Mouse (Mus musculus) left cerebral cortex, postnatal 25 days (tissue): ENCODE data around the gene Itpk1. TPM values are rescaled to one million over a fixed set of nuclear protein-coding genes. Genes with fewer than 3 reads are reported as not detected.
A peak's percentile ranks its signal among the peaks of the same experiment; 100 is the strongest.
"Not testable (repeated sequence)": the region's sequence is repeated elsewhere in the genome, so short reads cannot be mapped to it uniquely, and the experiment has no call there.

Source experiments
- DNase-seq, 2 experiments: peaks; one replicate each; pipeline ENCODE4 v3.0.0; 2022; ENCODE audit warnings: low spot score in 2 of 2, mixed read lengths in 1 of 2
- intact Hi-C: fragments of 180-260 bp; cut with DNase I; formaldehyde crosslinking; loops from one replicate; pipeline ENCODE4 v1.15.1; 2025
- total RNA-seq, 2 experiments: library from RNA; stranded (reverse); gene quantifications; 2 replicates each; pipeline ENCODE4 v1.2.3; 2021

Itpk1 gene
- total RNA-seq, 2 experiments from 2014 or later, result 63.9 to 70.2 TPM

DNA sequence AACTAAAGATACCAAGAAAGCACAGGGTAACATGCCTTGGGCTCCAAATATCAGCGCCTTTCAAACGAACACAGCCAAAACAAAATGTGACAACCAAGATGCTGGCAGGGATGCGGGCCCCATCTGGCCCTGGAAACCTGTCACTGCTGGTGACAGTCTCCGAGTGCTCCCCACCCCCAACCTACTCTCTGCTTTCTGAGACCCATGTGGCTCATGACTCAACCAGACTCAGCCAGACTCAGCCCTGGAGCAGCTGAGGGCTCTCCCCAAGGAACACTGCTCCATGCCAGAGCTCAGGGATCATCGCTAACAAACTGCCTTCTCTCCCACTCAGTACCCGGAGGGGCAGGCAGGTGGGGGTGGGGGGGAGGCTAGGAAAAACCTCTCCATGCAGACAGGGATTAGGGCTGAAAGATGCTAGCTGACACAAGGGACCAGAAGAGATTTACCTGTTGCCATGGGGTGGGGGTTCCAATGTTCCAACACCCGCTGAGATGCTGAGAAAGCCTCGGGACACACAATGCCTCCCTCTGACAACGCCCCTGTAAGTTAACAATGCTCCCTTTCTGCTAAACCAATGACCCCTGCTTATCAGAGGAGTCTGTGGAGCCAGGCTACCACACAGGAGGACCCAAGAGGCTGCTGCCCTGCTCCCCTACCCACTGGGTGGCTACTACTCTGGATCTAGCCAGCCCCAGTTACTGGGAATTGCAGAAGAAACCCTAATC is 64.1 kb downstream of the Itpk1 start:
- DNase-seq, result peak; percentile 56 to 74
- intact Hi-C loops, result no loop called here

DNA sequence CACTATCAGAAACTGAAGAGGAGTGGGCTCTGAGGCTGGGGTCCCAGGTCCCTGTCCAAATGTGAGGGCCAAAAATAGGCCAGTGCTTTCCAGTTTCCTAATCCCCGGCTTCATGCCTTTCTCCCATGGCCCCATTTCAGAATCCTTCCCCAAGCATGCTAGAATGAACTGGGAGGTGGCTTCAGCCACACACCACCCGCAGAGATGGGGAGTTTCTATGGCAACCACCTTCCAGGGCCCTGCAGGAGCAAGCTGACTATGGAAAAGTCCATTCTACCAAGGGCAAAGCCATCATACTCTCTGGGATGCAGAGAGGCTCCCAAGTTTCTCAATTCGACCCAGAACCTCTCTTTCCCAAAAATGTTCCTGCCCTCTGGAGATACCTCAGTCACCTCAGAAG is 65.9 kb downstream of the Itpk1 start:
- intact Hi-C loops, result no loop called here
- no peak for DNase-seq

DNA sequence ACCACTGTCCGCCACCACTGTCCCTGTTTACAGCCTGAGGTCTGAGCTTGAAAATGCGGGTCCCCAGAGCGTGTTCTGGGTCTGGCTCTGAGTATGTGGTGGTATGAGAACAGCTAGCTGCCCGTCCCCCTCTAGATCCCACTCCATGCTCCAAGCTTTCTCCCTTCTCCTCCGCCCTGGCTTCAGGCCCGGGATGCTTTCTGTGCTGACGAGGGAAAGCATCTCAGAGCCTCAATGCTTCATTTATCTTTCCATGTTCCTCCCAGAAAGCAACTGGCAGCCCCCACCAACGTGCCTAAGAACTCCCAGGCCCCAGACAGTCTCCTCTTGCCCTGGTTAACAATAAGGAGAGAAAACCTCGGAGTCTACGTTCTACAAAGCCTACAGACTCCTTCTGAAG is 67.5 kb downstream of the Itpk1 start:
- DNase-seq, result peak in 1 of 2 experiments; percentile 69
- intact Hi-C loops, result no loop called here

DNA sequence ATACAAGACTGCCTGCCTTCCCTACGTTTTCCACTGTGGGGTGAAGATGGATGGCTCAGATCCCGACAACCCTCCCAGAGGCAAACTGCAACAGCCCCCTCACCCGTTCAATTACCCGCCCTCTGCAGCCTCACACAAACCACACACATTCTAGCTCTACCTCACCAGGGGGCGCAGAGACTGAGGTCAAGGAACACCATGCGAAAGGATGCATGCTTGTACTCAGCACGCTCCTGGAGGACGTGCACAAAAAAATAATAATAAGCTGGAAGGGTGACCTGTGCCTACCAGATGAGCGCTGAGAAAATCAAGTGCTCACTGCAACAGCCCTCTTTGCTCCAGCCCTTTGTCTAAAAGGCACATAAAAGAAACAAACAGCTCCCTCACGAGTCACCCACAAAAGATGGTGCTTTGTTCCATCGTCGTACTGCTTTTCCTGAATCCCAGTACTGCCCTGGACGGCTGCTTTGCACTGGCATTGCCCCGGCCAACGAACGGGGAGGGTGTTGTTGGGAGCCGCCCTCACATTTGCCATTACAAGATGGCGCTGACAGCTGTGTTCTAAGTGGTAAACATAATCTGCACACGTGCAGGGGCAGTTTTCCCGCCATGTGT is 70.2 kb downstream of the Itpk1 start:
- intact Hi-C loops, result no loop called here
- no peak for DNase-seq

DNA sequence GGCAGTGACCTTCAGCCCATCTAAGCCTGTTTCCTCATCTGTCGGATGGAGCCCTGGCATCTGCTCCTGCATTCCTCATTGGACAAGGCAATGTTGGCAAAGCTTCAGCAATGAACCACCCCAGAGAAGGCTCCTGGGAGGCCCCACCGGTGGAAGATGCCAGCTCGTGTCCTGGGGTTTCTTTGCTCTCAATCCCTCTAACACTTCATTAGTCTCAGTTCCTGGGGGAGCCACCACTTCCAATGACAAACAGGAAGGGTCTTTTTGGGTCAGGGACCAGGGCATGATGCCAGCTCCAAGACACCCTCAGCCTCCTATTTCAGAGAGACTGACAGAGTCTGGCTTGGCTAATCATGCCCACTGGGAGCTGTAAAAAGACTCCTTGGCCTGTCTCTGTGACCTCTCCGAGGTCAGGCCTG is 71.6 kb downstream of the Itpk1 start:
- intact Hi-C loops, result no loop called here

DNA sequence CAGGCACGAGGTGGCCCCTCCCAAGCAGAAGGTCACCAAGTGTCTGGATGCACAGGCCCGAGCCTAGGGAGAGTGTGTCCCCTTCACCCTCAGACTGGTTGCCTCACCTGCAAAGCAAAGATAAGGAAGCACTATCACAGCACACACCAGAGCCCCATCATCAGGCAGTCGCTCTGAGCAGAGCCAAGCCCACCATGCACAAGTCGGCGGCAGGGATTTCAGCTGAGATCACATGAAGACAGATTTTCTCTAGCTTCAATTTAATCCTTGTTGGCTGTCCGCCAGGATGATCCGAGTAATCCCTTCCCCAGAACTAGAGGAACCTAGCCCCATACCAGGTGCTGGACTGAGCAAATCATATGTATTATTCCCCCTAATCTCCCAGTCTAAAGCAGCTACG is 73.0 kb downstream of the Itpk1 start:
- DNase-seq, result no peak
- intact Hi-C loops, result no loop called here

More for the DNA sequence above, 71.6 kb downstream of the Itpk1 start:
- DNase-seq, result no peak

DNA sequence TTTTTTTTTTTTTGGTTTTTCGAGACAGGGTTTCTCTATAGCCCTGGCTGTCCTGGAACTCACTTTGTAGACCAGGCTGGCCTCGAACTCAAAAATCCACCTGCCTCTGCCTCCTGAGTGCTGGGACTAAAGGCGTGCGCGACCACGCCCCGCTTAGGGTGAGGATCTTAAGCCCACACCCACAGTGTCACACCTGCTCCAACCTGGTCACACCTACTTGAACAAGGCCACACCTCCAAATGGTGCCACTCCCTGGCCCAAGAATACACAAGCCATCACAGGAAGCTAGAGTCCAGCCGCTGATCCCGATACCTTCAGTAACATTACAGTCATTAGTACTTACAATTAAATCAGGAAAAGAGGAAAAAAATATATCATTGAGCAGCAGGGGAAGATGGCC is 74.3 kb downstream of the Itpk1 start:
- intact Hi-C loops, result not testable (repeated sequence)

DNA sequence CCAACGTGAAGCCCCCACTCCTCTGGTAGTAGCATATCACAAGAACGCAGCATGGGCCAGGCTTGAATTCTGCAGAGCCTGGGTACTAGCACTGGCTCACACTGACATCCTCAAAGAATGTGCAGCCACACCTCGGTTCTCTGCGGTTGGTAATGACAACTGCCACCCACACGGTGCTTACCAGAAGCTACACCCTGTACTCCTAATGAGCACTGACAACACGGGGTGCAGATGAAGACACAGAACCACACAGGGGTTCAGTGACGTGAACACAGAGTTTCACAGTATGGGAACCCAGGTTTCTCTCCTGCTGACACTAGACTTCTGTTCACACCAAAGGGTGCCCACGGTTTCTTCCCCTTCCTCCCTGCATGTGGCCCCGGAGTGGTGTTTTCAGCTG is 76.5 kb downstream of the Itpk1 start:
- intact Hi-C loops, result no loop called here
- no peak for DNase-seq

More for the DNA sequence above, 74.3 kb downstream of the Itpk1 start:
- DNase-seq, result not testable (repeated sequence)

DNA sequence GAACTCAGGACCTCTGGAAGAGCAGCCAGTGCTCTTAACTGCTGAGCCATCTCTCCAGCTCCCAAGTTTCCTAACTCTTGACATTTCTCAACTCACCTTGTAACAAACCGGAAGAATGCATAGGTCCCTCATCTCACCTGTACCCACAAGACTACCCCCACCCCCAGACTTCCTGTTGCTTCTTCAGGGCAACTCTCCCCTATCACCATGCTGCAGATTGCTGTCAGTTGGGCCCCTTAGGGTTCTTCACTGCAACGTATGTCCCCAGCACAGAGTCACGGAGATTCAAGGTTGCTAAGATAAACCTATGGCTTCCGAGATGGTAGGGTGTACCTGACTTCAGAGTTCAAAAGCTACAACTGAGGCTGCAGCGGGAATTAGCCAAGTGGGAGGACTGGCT is 77.2 kb downstream of the Itpk1 start:
- intact Hi-C loops, result no loop called here
- no peak for DNase-seq

DNA sequence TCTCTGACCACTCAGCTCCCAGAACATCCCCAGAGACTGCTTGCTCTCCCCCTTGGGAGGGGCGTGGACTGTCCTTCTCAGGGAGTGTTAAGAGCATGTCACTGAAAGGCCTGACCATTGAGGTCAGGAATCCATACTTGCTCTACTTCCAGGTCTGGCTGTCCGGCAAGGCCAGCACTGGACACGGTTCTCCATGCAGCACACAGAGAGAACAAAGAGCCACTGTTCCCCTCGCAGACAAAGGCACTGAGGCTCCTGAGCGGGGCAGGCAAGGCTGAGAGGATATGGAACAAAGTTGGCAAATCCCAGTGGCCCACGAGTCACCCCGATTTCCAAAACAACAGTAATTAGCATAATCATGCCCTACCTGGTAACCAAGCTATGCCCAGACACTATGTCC is 77.9 kb downstream of the Itpk1 start:
- no peak for DNase-seq
- intact Hi-C loops, result no loop called here

DNA sequence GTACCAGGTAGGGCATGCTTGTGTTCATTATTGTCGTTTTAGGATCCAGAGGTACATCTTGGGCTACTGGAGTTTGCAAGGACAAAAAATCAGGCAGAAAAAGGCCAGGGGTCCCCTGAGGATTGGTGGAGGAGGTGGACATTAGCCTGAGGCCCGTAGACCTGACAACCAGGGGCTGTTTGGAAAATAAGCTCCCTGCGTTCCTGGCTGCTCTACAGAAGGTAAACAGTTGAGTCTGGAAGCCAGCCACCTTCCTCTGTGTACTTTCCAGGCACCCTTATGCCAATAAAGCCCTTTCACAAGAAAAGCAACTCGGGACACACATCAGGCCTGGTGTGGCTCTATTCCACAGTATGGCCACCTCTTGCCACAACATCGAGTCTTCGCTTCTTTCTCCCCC is 79.0 kb downstream of the Itpk1 start:
- intact Hi-C loops, result no loop called here
- no peak for DNase-seq

DNA sequence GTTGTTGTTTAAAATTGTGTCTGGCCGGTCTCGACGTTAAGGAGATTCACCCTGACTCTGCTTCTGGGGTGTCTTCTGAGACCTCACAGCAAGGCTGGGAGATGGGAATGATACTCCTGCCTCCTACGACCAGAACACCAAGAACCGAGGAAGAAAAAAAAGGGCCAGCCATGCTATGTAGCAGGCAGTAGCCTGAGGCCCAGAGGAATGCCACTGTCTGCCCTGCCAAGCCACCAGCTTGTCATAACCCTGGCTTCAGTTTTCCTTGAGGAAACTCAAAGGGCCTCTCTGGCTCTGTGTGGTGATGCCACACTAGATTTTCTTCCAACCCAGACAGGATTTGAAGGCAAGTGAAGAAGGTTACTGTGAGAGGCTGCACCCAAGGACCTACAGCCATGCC is 79.6 kb downstream of the Itpk1 start:
- no peak for DNase-seq
- intact Hi-C loops, result no loop called here

DNA sequence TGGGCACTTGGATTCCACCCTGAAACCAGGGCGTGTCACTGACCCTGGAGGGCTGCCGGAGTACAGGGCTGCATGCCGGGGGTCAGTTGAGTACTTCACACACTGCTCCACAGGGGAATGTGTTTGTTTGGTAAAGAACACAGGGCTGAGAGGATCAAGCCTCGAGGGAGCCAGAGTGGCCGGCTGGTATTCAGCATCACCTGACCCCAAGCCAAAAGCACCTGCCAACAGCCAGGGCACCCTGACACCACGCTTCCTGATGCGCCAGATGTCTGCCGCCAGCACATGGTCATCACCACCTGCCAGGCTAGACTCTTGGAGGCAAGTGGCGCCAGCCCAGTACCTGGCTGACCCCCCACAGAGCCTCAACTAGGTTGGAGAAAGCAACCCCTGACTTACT is 80.9 kb downstream of the Itpk1 start:
- DNase-seq, result no peak
- intact Hi-C loops, result no loop called here

DNA sequence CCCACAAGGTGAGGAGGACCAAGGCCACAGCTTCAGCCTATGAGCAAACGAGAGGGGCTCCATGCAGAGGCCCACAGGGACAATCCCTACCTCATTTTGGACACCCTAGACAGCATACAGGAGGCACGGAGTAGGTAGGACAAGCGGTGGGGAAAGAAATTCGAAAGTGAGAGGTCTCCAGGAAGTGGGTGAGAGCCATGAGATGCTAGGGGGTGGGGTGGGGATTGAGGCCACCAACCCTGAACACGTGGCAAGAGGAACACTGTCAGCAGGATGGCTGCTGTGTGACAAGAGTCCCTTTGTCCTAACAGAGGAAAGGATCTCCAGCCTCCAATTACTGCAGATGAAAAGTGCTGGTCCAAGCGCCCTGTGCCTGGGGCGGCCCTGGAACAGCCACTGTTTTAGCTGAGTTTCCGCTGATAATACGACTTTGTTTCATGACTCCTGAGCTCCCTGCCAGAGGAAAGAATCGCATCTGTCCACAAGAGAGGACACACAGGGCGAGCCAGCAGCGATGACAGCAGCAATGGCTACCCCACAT is 82.4 kb downstream of the Itpk1 start:
- intact Hi-C loops, result no loop called here
- no peak for DNase-seq

DNA sequence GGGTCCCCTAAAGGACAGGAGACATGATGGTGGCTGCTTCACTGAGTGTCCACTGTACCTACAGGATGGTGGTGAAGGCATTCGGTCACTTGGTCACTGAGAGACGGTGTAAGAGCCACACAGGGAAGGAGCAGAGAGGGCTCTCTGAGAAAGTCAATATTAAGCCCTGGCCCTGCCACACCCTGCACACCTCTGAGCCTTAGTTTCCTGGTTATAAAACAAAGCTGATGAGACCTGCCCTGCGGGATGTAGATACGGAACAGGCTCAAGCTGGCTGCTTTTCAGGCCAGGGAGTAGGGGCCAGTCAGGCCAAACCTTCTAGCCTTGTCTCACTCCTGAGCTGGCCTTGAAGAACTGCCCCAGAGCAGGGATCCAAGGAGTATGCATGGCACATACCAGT is 82.9 kb downstream of the Itpk1 start:
- DNase-seq, result no peak
- intact Hi-C loops, result no loop called here

DNA sequence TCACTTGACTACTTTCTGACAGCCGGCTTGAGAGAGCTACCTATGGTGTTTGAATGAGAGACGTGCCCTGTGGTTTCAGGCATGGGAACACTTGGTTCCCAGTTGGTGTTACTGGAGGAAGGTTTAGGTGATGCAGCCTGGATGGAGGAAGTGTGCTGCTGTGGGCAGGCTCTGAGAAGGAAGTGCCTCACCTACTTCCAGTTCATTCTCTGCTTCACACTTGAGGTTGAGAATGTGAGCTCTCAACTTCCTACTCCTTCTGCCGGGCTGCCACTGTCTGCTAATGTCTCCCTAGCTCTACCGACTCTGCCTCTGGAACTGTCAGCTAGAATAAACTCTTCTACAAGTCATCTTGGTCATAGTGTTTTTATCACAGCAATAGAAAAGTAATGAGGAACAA is 83.5 kb downstream of the Itpk1 start:
- DNase-seq, result no peak
- intact Hi-C loops, result no loop called here

DNA sequence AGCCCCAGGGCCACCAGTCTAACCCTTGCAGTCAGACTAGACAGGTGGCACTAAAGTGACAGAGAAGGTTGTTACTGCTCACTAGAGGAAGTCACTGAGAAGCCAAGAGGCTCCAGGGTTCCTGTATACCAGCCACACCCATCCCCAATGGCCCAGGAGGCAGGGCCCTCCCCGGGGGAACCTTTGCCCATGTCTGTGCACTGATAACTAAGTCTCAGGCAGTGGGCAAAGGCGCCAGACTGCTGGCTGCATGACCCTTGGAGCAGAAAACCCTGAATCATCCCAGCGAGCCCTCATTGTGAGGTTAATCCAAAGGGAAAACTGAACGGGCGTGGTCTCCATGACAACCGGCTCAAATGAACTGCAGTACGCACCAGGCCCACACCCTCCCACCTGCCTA is 84.8 kb downstream of the Itpk1 start:
- no peak for DNase-seq
- intact Hi-C loops, result no loop called here

DNA sequence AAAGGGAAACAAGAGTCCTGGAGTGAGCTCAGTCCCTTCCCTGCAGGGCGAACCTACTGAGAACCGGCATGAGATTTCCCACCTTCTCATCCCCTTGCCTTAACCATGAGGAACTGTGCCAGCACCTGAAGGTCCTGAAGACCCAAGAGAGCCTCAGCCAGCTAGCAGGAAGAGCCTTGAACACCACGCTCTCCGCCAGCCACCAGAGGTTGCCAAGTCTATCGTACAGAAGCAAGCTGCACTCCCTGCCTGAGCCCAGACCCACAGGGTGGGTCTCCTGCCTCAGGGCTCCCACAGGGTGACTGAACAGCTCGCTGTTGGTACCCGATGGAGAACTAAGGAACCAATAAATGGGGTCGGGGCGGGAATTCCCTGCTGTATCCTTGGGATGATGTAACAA is 86.6 kb downstream of the Itpk1 start:
- intact Hi-C loops, result no loop called here
- peak in 1 of 2 experiments; percentile 35 for DNase-seq

DNA sequence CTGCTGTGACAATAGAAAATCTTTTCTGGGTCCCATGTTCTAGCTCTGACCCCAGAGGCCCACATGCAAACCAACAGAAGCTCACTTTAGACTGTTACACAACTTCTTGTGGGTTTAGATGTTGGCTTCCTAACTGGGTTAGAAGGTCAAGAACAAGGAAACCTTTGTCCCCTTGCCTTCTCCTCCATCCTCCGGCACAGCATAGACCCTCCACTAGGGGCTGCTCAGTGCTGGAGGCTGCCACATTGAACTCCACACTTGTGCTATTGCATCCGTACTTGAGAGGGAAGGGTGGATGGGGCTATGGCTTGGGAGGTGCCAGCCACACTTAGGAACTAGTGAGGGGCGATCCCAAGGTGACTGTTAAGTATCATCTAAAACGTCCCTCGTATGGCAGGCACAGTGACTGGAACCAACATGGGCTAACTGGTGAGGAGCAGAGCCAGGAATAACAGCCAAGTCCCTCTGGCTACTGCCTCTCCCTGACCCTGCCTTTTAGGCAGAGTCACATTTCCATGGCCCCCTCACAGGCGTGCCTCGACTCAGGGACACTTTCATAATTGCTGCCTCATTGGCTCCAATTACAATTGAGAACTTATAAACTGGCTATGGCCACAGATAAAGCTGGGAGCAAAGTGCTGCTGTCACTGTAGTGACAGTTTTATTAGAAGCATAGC is 87.7 kb downstream of the Itpk1 start:
- intact Hi-C loops, result no loop called here
- DNase-seq, result no peak

DNA sequence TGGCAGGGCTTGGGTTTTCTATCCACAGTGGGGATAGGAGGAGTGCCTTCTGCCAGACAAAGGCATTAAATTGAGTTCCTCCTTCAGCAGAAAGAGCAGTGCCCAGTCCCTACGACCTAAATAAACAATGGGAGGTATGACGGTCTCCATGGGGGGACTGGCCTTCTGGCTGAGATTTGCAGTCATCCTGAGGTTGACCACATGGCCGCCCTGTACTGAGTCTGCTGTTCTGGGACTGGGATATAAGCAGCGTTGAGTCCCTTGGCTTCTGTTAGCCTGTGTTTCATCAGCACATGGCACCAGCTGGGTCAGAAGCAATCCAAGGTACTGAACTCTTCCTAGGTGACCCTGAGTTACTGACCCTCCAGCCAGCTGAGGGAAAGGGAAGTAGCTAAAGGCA is 88.5 kb downstream of the Itpk1 start:
- intact Hi-C loops, result no loop called here
- DNase-seq, result no peak

DNA sequence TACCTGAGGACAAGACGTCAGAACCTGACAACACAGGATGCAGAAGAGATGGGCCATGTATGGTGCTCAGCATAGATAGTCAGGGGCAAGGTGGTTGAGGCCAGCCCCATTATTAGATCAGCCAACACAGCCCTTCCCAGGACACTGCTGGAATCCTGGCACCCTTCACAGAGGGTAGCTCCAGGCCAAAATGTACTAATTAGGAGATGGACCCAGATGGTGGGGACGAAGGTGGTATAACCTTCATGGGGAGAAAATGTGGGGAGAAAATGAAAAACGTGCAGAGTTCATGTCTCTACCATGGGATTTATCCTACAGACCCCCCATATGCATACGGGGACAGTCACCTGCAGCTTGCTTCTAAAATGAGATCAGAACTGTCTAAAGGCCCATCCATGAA is 91.3 kb downstream of the Itpk1 start:
- intact Hi-C loops, result no loop called here
- DNase-seq, result no peak
